Mouse (Mus musculus): ENCODE results near the gene Kat14. TPM values are rescaled to one million over a fixed set of nuclear protein-coding genes. Genes with fewer than 3 reads are reported as not detected.
A peak's percentile ranks its signal among the peaks of the same experiment; 100 is the strongest.
"Not testable (repeated sequence)": the region's sequence is repeated elsewhere in the genome, so short reads cannot be mapped to it uniquely, and the experiment has no call there.

Gene Kat14
- polyA plus RNA-seq, 1 experiment from 2014 or later = 41.2 TPM

DNA sequence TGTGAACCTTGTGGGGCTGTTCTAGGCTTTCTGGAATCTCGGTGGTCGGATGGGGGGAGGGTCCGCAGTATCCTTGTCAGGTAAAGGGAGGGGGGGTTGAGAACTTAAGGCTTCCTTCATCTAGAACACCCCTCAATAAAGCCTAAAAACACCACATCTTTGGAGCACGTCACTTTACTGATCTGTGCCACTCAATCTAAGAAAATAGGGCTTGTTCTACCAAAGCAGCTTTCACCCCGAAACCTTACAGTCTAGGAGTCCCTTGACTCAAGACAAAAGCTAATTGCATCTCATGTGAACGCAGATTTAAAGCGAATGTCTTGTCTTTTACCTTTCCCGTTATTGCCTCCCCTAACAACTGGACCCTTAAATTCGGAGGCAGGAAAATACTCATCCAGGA lies 36.3 kb upstream of the Kat14 start:
- H3K36me3 ChIP-seq (replicated peaks; ENCODE audit: control insufficient read depth, insufficient read depth, low read depth, low read length) = no peaks in the 10 kb centered on the region
- peak; percentile 24 for DNase-seq (ENCODE audit: low spot score)
- peaks cover 44% of the 10 kb centered on the region for H3K27me3 ChIP-seq (ENCODE audit: control insufficient read depth, insufficient read depth, low read length)
- 3% methylated on average over 9 of the region's 9 CpGs for WGBS
- ATAC-seq (replicated peaks; ENCODE audit: insufficient number of reproducible peaks, low FRiP score, low TSS enrichment, low read depth) = no peak
- H3K9ac ChIP-seq (replicated peaks; ENCODE audit: low read length) = no peak overlapping the region
- H3K4me1 ChIP-seq (ENCODE audit: control insufficient read depth, insufficient read depth, low read length) = peaks cover 9% of the 10 kb centered on the region
- peak overlapping the region; percentile 22 for H3K4me2 ChIP-seq (ENCODE audit: low read depth, low read length)
- H3K4me3 ChIP-seq (ENCODE audit: low read depth, low read length) = peak overlapping the region; percentile 48; the same call in 1 of the 2 replicates
- H3K27ac ChIP-seq (replicated peaks; ENCODE audit: low read depth, low read length) = no peak overlapping the region
- H3K9me3 ChIP-seq (replicated peaks; ENCODE audit: control insufficient read depth, low read length) = no peaks in the 10 kb centered on the region

DNA sequence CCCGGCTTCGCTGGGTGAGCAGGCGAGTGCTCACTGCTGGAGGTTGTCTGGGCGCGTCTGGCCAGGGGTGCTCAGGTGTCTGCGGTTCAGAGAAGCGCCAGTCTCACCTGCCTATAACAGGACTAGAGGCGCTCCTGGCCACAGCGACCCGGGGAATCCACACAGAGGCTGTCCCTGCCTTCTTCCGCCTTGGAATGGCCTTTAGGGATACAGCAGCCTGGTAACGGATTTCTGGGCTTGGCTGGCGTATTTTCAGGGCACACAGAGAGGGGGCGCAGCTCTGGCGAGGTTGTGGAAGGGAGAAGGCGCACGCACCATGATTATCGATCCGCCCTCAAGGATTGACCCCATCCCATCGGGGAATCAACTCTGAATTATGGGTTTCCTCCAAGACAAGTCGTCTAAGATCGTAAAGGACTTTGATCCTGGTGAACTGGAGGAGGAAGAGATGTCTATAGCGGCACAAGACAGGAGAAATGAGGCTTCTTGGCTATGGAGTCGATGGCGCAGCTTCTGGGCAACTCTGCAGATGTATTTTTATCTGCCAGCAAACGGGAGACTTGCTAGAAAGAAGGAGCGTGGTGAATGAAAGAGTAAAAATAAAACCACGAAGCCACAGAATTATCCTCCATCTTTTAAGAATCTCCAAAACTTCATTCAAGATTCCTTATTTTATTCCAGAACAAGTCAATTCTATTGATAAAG lies 35.5 kb upstream of the Kat14 start:
- H3K27me3 ChIP-seq (ENCODE audit: control insufficient read depth, insufficient read depth, low read length) = peaks cover 44% of the 10 kb centered on the region

DNA sequence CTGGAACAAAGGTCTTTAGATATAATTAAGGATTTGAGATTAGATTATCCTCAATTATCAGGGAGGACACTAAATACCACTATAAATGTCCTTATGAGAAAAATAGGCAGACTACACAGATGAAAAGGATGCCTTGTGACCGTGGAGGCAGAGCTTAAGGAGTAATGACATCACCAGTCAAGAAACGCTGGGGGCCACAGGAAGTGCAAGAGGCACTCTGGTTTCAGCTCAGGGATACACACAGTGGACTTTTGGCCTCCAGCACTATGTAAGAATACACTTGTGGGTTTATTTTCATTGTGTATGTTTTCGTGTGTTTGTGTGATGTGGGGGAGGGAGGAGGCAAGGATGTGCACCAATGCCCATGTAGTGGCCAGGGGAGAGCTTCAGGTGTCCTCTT lies 31.6 kb upstream of the Kat14 start:
- WGBS = 58% methylated on average over 3 of the region's 3 CpGs

More for the DNA sequence above, 35.5 kb upstream of the Kat14 start:
- Histone ChIP-seq H3K4me2 (ENCODE audit: low read depth, low read length) (peak overlapping the region; percentile 22), H3K27ac (replicated peaks; ENCODE audit: low read depth, low read length) (no peak overlapping the region), H3K9ac (replicated peaks; ENCODE audit: low read length) (peak overlapping the region; percentile 14; the same call in 1 of the 2 replicates), H3K4me3 (ENCODE audit: low read depth, low read length) (peak overlapping the region; percentile 24), H3K9me3 (replicated peaks; ENCODE audit: control insufficient read depth, low read length) (no peaks in the 10 kb centered on the region), H3K36me3 (replicated peaks; ENCODE audit: control insufficient read depth, insufficient read depth, low read depth, low read length) (no peaks in the 10 kb centered on the region), H3K4me1 (ENCODE audit: control insufficient read depth, insufficient read depth, low read length) (peaks cover 9% of the 10 kb centered on the region)
- DNase-seq (ENCODE audit: low spot score) (peak; percentile 39), ATAC-seq (replicated peaks; ENCODE audit: insufficient number of reproducible peaks, low FRiP score, low TSS enrichment, low read depth) (no peak)
- WGBS = 6% methylated on average over 28 of the region's 28 CpGs

DNA sequence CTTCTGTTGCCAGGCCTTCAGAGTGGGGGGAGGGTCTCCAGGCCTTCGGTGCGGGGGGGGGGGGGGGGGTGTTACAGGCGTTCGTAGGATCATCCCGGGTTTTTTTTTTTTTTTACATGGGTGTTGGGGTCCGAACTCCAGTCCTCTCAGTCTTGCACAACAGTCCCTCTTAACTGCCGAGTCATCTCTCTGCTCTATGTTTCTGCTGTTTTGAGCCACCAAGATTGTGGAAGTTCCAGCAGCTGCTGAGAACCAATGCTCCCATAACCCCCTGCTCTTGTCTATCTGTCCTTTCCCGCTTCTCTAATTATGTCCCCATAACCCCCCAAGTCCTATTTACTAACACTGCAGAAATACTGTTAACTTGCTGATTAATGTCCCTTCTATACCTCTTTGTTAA lies 31.1 kb upstream of the Kat14 start:
- H3K36me3 ChIP-seq (replicated peaks; ENCODE audit: control insufficient read depth, insufficient read depth, low read depth, low read length) = no peaks in the 10 kb centered on the region
- no peaks in the 10 kb centered on the region for H3K9me3 ChIP-seq (replicated peaks; ENCODE audit: control insufficient read depth, low read length)
- peaks cover 13% of the 10 kb centered on the region for H3K27me3 ChIP-seq (ENCODE audit: control insufficient read depth, insufficient read depth, low read length)
- H3K27ac ChIP-seq (replicated peaks; ENCODE audit: low read depth, low read length) = no peak overlapping the region
- no peaks in the 10 kb centered on the region for H3K4me1 ChIP-seq (ENCODE audit: control insufficient read depth, insufficient read depth, low read length)
- ATAC-seq (replicated peaks; ENCODE audit: insufficient number of reproducible peaks, low FRiP score, low TSS enrichment, low read depth) (no peak), DNase-seq (ENCODE audit: low spot score) (no peak)
- H3K4me2 ChIP-seq (ENCODE audit: low read depth, low read length) = no peak overlapping the region
- no peak overlapping the region for H3K4me3 ChIP-seq (ENCODE audit: low read depth, low read length)
- 87% methylated on average over 7 of the region's 8 CpGs for WGBS
- no peak overlapping the region for H3K9ac ChIP-seq (replicated peaks; ENCODE audit: low read length)

More for the DNA sequence above, 31.6 kb upstream of the Kat14 start:
- DNase-seq (ENCODE audit: low spot score) (no peak), ATAC-seq (replicated peaks; ENCODE audit: insufficient number of reproducible peaks, low FRiP score, low TSS enrichment, low read depth) (no peak)
- Histone ChIP-seq H3K4me1 (ENCODE audit: control insufficient read depth, insufficient read depth, low read length) (no peaks in the 10 kb centered on the region), H3K36me3 (replicated peaks; ENCODE audit: control insufficient read depth, insufficient read depth, low read depth, low read length) (no peaks in the 10 kb centered on the region), H3K9ac (replicated peaks; ENCODE audit: low read length) (no peak overlapping the region), H3K9me3 (replicated peaks; ENCODE audit: control insufficient read depth, low read length) (no peaks in the 10 kb centered on the region), H3K27ac (replicated peaks; ENCODE audit: low read depth, low read length) (no peak overlapping the region), H3K4me3 (ENCODE audit: low read depth, low read length) (no peak overlapping the region), H3K4me2 (ENCODE audit: low read depth, low read length) (no peak overlapping the region), H3K27me3 (ENCODE audit: control insufficient read depth, insufficient read depth, low read length) (peaks cover 15% of the 10 kb centered on the region)

DNA sequence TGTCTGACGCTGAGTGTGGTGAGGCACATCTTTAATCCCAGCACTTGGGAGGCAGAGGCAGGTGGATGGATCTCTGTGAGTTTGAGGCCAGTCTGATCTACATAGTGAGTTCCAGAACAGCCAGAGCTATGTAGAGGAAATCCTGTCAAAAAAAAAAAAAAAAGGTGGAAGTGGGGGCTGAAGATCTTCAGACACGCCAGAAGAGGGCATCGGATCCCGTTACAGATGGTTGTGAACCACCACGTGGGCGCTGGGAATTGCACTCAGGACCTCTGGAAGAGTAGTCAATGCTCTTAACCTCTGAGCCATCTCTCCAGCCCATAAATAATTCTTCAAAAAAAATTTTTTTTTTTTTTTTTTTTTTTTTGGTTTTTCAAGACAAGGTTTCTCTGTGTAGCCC lies 30.6 kb upstream of the Kat14 start:
- 77% methylated on average over 6 of the region's 6 CpGs for WGBS
- not testable (repeated sequence) for H3K4me3 ChIP-seq (ENCODE audit: low read depth, low read length); H3K36me3 ChIP-seq (replicated peaks; ENCODE audit: control insufficient read depth, insufficient read depth, low read depth, low read length); DNase-seq (ENCODE audit: low spot score); H3K4me1 ChIP-seq (ENCODE audit: control insufficient read depth, insufficient read depth, low read length); ATAC-seq (replicated peaks; ENCODE audit: insufficient number of reproducible peaks, low FRiP score, low TSS enrichment, low read depth); H3K4me2 ChIP-seq (ENCODE audit: low read depth, low read length); H3K9ac ChIP-seq (replicated peaks; ENCODE audit: low read length); H3K9me3 ChIP-seq (replicated peaks; ENCODE audit: control insufficient read depth, low read length); H3K27me3 ChIP-seq (ENCODE audit: control insufficient read depth, insufficient read depth, low read length); H3K27ac ChIP-seq (replicated peaks; ENCODE audit: low read depth, low read length)

DNA sequence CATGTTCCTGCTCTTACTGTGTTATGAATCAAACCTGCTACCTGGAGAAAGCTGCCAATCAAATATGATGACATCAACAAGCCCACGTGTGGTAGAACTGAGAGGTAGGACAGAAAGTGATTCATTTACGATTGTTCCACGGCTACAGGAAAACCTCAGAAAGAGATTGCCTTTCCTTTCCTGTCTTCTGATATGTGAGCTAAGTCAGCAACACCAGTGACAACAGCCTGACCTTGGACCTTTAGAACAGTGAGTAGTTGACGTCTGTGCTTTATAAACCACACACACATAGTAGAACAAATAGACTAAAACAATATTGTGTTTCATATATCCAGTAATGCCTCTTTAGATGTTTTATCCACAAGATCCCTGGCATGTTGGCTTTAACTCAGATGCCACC lies 25.6 kb upstream of the Kat14 start:
- Histone ChIP-seq H3K36me3 (replicated peaks; ENCODE audit: control insufficient read depth, insufficient read depth, low read depth, low read length) (no peaks in the 10 kb centered on the region), H3K27me3 (ENCODE audit: control insufficient read depth, insufficient read depth, low read length) (no peaks in the 10 kb centered on the region), H3K9me3 (replicated peaks; ENCODE audit: control insufficient read depth, low read length) (no peaks in the 10 kb centered on the region), H3K4me2 (ENCODE audit: low read depth, low read length) (no peak overlapping the region), H3K9ac (replicated peaks; ENCODE audit: low read length) (no peak overlapping the region), H3K27ac (replicated peaks; ENCODE audit: low read depth, low read length) (no peak overlapping the region), H3K4me1 (ENCODE audit: control insufficient read depth, insufficient read depth, low read length) (no peaks in the 10 kb centered on the region), H3K4me3 (ENCODE audit: low read depth, low read length) (no peak overlapping the region)
- no peak for DNase-seq (ENCODE audit: low spot score)
- ATAC-seq (replicated peaks; ENCODE audit: insufficient number of reproducible peaks, low FRiP score, low TSS enrichment, low read depth) = no peak
- WGBS = 73% methylated on average over 4 of the region's 4 CpGs

DNA sequence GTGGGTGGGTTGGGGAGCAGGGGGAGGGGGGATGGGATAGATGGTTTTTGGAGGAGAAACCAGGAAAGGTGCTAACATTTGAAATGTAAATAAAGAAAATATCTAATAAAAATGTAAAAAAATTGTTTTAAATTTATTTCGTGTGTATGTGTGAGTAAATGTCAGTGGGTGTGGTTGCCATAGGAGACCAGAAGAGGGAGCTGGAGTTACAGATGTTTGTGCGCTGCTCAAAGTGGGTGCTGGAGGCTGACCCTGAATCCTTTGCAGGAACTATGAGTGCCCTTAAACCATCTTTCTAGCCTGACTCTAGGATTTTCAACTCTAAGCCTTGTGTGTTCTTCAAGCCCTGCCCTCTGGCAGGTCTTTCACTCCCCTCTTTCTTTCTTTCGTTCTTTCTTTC lies 20.3 kb upstream of the Kat14 start:
- WGBS = 69% methylated on average over 3 of the region's 3 CpGs
- H3K36me3 ChIP-seq (replicated peaks; ENCODE audit: control insufficient read depth, insufficient read depth, low read depth, low read length) = no peaks in the 10 kb centered on the region
- ATAC-seq (replicated peaks; ENCODE audit: insufficient number of reproducible peaks, low FRiP score, low TSS enrichment, low read depth) = no peak
- no peak overlapping the region for H3K4me2 ChIP-seq (ENCODE audit: low read depth, low read length)
- no peak overlapping the region for H3K27ac ChIP-seq (replicated peaks; ENCODE audit: low read depth, low read length)
- no peak overlapping the region for H3K4me3 ChIP-seq (ENCODE audit: low read depth, low read length)
- no peaks in the 10 kb centered on the region for H3K9me3 ChIP-seq (replicated peaks; ENCODE audit: control insufficient read depth, low read length)
- DNase-seq (ENCODE audit: low spot score) = peak; percentile 6
- H3K4me1 ChIP-seq (ENCODE audit: control insufficient read depth, insufficient read depth, low read length) = no peaks in the 10 kb centered on the region
- no peak overlapping the region for H3K9ac ChIP-seq (replicated peaks; ENCODE audit: low read length)
- H3K27me3 ChIP-seq (ENCODE audit: control insufficient read depth, insufficient read depth, low read length) = no peaks in the 10 kb centered on the region

DNA sequence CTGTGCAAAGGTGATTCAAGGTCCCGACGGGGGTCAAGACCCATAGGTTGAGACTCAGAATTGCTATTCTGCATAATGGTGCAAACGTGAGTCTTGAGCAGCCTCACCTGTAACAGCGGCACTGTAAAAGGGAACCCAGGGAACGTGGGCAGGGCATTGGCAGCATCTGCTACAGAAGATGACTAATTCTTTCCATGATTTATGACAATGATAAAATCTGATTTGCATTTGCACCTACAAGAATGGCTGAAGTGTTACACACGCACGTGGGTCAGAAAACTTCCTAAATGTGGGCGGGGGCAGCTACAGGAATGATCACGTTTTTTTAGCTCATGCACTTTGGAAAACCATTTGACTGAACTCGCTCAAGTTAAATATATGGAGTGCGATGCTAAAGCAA lies 15.9 kb upstream of the Kat14 start:
- 88% methylated on average over 11 of the region's 11 CpGs for WGBS
- Histone ChIP-seq H3K9ac (replicated peaks; ENCODE audit: low read length) (no peak overlapping the region), H3K9me3 (replicated peaks; ENCODE audit: control insufficient read depth, low read length) (no peaks in the 10 kb centered on the region), H3K4me2 (ENCODE audit: low read depth, low read length) (no peak overlapping the region), H3K27ac (replicated peaks; ENCODE audit: low read depth, low read length) (no peak overlapping the region), H3K4me1 (ENCODE audit: control insufficient read depth, insufficient read depth, low read length) (no peaks in the 10 kb centered on the region), H3K27me3 (ENCODE audit: control insufficient read depth, insufficient read depth, low read length) (no peaks in the 10 kb centered on the region), H3K36me3 (replicated peaks; ENCODE audit: control insufficient read depth, insufficient read depth, low read depth, low read length) (no peaks in the 10 kb centered on the region), H3K4me3 (ENCODE audit: low read depth, low read length) (no peak overlapping the region)
- DNase-seq (ENCODE audit: low spot score) = no peak
- ATAC-seq (replicated peaks; ENCODE audit: insufficient number of reproducible peaks, low FRiP score, low TSS enrichment, low read depth) = no peak
